Mouse (Mus musculus): ENCODE data around the gene Vamp5. TPM values are rescaled to one million over a fixed set of nuclear protein-coding genes. Genes with fewer than 3 reads are reported as not detected.

Gene Vamp5
- polyA plus RNA-seq, 1 experiment from 2014 or later: 22.2 TPM

DNA sequence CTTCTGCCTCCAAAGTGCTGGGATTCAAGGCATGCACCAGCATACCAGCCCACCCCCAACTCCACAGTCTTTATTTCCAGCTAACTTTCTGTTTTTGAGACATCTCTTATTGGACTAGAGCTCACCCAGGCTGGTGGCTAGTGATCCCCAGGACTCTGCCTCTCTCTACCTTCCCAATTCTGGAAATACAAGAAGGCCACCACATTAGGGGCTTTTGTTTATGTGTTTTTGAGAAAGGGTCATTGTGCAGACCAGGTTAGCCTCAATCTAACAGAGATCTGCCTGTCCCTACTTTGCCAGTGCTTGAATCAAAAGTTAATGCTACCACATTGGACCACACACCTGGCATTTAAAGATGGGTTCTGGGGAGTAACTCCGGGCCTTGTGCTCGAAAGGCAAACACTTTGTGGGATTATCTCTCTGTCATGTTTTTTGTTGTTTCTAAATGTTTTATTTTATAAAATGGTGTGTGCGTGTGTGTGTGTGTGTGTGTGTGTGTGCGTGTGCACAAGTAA is 12.8 kb downstream of the Vamp5 start:
- Histone ChIP-seq H3K9me3 (ENCODE audit: control insufficient read depth, low read length) (no peaks in the 10 kb centered on the region), H3K9ac (ENCODE audit: low read length) (no peak overlapping the region), H3K4me1 (replicated peaks; ENCODE audit: control insufficient read depth, insufficient read depth) (peaks cover 6% of the 10 kb centered on the region; the same call in 1 of the 2 replicates)

DNA sequence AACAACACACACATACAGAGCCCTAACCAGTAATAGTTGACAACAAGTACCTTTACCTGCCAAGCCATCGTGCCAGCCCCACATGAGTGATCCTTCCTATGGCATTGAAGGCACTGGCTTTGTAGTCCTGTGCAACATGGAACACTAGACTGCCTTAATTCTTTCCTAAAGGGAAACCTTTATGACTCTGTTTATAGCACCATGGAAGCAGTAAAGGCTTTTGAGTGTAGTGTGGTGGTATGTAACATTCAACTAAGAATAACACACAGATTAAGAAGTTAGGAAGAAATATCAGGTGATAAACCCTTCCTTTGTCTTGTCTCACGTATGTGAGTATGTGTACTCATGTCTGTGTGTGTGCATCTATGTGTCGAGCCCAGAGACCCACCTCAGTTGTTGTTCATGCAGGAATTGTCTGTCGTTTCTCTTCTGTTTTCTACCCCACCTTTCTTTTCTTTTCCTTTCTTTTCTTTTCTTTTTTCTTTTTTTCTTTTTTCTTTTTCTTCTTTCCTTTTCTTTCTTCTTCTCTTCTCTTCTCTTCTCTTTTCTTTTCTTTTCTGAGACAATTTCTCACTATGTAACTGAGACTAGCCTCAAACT is 13.3 kb downstream of the Vamp5 start, which contains the start of gene Rnf181:
Rnf181 (minus strand) TSS at position 113 of the 600 bp plus-strand sequence.
- no peak within 1 kb of the TSS for H3K27ac ChIP-seq (replicated peaks)
- no peak within 1 kb of the TSS for H3K9ac ChIP-seq (ENCODE audit: low read length)
- no peak for ATAC-seq (ENCODE audit: low FRiP score, low TSS enrichment)
- WGBS: 75% methylated on average over 4 of the region's 4 CpGs
- no peaks in the 10 kb centered on the region for H3K27me3 ChIP-seq (ENCODE audit: control insufficient read depth, insufficient read depth, low read length)
- DNase-seq (ENCODE audit: low spot score): no peak
- H3K9me3 ChIP-seq (ENCODE audit: control insufficient read depth, low read length): no peaks in the 10 kb centered on the region
- no peaks in the 10 kb centered on the region for H3K36me3 ChIP-seq (ENCODE audit: control insufficient read depth, insufficient read depth, low read length)
- peaks cover 6% of the 10 kb centered on the region; the same call in 1 of the 2 replicates for H3K4me1 ChIP-seq (replicated peaks; ENCODE audit: control insufficient read depth, insufficient read depth)
- no peak for TF ChIP-seq EP300 (optimal IDR thresholded peaks at IDR 0.05)
- H3K4me3 ChIP-seq (ENCODE audit: low read depth, low read length): no peak within 1 kb of the TSS
- H3K4me2 ChIP-seq (replicated peaks; ENCODE audit: low read depth): no peak within 1 kb of the TSS

More for the DNA sequence above, 12.8 kb downstream of the Vamp5 start:
- H3K4me3 ChIP-seq (ENCODE audit: low read depth, low read length): no peak overlapping the region
- H3K27me3 ChIP-seq (ENCODE audit: control insufficient read depth, insufficient read depth, low read length): no peaks in the 10 kb centered on the region
- H3K4me2 ChIP-seq (replicated peaks; ENCODE audit: low read depth): no peak overlapping the region
- no peak overlapping the region for H3K27ac ChIP-seq (replicated peaks)
- ATAC-seq (ENCODE audit: low FRiP score, low TSS enrichment) (no peak), DNase-seq (ENCODE audit: low spot score) (no peak)
- 81% methylated on average over 4 of the region's 4 CpGs for whole genome bisulfite sequencing
- H3K36me3 ChIP-seq (ENCODE audit: control insufficient read depth, insufficient read depth, low read length): no peaks in the 10 kb centered on the region
- TF ChIP-seq CTCF (IDR thresholded peaks at IDR 0.05; ENCODE audit: low read depth): no peak
- no peak for TF ChIP-seq EP300 (optimal IDR thresholded peaks at IDR 0.05)

DNA sequence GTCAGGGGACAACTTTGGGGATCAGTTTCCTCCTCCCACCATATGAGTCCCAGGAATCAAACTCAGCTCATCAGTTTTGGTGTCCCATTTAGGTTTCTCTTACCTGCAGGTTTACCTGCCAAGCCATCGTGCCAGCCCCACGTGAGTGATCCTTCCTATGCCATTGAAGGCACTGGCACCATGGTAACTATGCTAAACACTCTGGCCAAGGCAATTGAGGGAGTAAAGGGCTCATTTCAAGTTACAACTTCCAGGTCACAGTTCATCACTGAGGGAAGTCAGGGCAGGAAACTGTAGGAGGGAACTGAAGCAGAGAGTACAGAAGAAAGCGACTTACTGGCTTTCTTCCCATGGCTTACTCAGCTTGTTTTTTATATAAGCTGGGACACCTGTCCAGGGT is 14.0 kb downstream of the Vamp5 start:
- Histone ChIP-seq H3K36me3 (ENCODE audit: control insufficient read depth, insufficient read depth, low read length) (no peaks in the 10 kb centered on the region), H3K4me2 (replicated peaks; ENCODE audit: low read depth) (no peak overlapping the region), H3K27ac (replicated peaks) (no peak overlapping the region), H3K4me1 (replicated peaks; ENCODE audit: control insufficient read depth, insufficient read depth) (peaks cover 7% of the 10 kb centered on the region), H3K4me3 (ENCODE audit: low read depth, low read length) (no peak overlapping the region), H3K9me3 (ENCODE audit: control insufficient read depth, low read length) (no peaks in the 10 kb centered on the region), H3K9ac (ENCODE audit: low read length) (no peak overlapping the region), H3K27me3 (ENCODE audit: control insufficient read depth, insufficient read depth, low read length) (no peaks in the 10 kb centered on the region)
- DNase-seq (ENCODE audit: low spot score) (no peak), ATAC-seq (ENCODE audit: low FRiP score, low TSS enrichment) (no peak)
- WGBS: 64% methylated on average over 3 of the region's 3 CpGs
- TF ChIP-seq CTCF (IDR thresholded peaks at IDR 0.05; ENCODE audit: low read depth) (no peak), EP300 (optimal IDR thresholded peaks at IDR 0.05) (no peak)

DNA sequence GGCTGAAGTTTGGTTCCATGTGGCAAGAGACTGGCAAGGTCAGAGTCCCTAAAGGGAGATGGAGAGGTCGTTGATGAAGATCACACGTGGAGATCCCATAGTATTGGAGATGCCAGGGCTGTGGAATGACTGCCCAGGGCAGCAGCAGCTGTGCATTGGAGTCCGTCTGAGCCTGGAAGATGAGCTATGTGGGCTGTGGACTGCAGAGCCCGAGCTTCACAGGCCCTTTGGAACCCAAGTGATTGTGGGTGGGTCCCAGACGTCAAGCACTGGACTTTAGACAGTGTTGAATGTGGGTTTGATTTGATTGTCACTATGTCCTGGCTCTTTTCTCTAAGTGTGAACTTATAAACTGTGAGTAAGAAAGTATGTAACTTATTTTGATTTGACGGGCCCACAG is 15.3 kb downstream of the Vamp5 start:
- WGBS: 70% methylated on average over 6 of the region's 6 CpGs
- no peaks in the 10 kb centered on the region for H3K9me3 ChIP-seq (ENCODE audit: control insufficient read depth, low read length)
- ATAC-seq (ENCODE audit: low FRiP score, low TSS enrichment) (no peak), DNase-seq (ENCODE audit: low spot score) (no peak)
- no peaks in the 10 kb centered on the region for H3K27me3 ChIP-seq (ENCODE audit: control insufficient read depth, insufficient read depth, low read length)
- peaks cover 9% of the 10 kb centered on the region for H3K4me1 ChIP-seq (replicated peaks; ENCODE audit: control insufficient read depth, insufficient read depth)
- no peak overlapping the region for H3K9ac ChIP-seq (ENCODE audit: low read length)
- no peak overlapping the region for H3K4me3 ChIP-seq (ENCODE audit: low read depth, low read length)
- TF ChIP-seq CTCF (IDR thresholded peaks at IDR 0.05; ENCODE audit: low read depth) (no peak), EP300 (optimal IDR thresholded peaks at IDR 0.05) (no peak)
- H3K36me3 ChIP-seq (ENCODE audit: control insufficient read depth, insufficient read depth, low read length): no peaks in the 10 kb centered on the region
- H3K4me2 ChIP-seq (replicated peaks; ENCODE audit: low read depth): no peak overlapping the region
- no peak overlapping the region for H3K27ac ChIP-seq (replicated peaks)

DNA sequence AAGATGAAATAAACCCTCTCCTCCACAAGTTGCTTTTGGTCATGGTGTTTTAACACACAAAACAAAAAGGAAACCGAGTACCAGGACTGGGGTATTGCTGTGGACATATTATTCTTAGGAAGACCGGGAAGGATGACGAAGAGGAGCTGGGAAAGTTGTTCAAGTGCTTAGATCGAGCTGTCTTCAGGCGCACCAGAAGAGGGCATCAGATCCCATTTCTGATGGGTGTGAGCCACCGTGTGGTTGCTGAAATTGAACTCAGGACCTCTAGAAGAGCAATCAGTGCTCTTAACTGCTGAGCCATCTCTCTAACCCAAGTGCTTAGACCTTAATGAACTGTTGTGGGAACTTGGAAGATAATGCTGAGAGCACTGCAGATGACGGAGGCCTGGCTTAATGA is 16.3 kb downstream of the Vamp5 start:
- Histone ChIP-seq H3K4me2 (replicated peaks; ENCODE audit: low read depth) (no peak overlapping the region), H3K9me3 (ENCODE audit: control insufficient read depth, low read length) (no peaks in the 10 kb centered on the region), H3K27ac (replicated peaks) (no peak overlapping the region), H3K4me1 (replicated peaks; ENCODE audit: control insufficient read depth, insufficient read depth) (peaks cover 9% of the 10 kb centered on the region), H3K9ac (ENCODE audit: low read length) (no peak overlapping the region), H3K27me3 (ENCODE audit: control insufficient read depth, insufficient read depth, low read length) (no peaks in the 10 kb centered on the region), H3K36me3 (ENCODE audit: control insufficient read depth, insufficient read depth, low read length) (0 out of 2 replicates have a peak, but pooled peaks cover 2% of the 10 kb centered on the region), H3K4me3 (ENCODE audit: low read depth, low read length) (no peak overlapping the region)
- TF ChIP-seq EP300 (optimal IDR thresholded peaks at IDR 0.05) (no peak), CTCF (IDR thresholded peaks at IDR 0.05; ENCODE audit: low read depth) (peak; percentile 52)
- no peak for ATAC-seq (ENCODE audit: low FRiP score, low TSS enrichment)
- 46% methylated on average over 7 of the region's 7 CpGs for WGBS
- DNase-seq (ENCODE audit: low spot score): no peak
